Mouse (Mus musculus) hindbrain, embryonic 10.5 days (tissue): ENCODE results near the gene Mettl7b. TPM values are rescaled to one million over a fixed set of nuclear protein-coding genes. Genes with fewer than 3 reads are reported as not detected.

Experiments
- DNase-seq: peaks from one replicate; pipeline ENCODE4 v3.0.0-alpha.2; 2017; ENCODE audit warnings: low spot score
- H3K27ac ChIP-seq: fragments of 300-500 bp; sonication (generic); 2 replicates; pipeline ENCODE4 v1.5.1; 2016; ENCODE audit warnings: mild to moderate bottlenecking, moderate library complexity
- H3K27me3 ChIP-seq: fragments of 300-500 bp; sonication (generic); 2 replicates; pipeline ENCODE4 v1.6.1; 2016; ENCODE audit warnings: mild to moderate bottlenecking; ENCODE audit not compliant: poor library complexity, insufficient read depth, severe bottlenecking
- H3K36me3 ChIP-seq: fragments of 300-500 bp; sonication (generic); 2 replicates; pipeline ENCODE4 v1.6.1; 2016; ENCODE audit warnings: mild to moderate bottlenecking, moderate library complexity
- H3K4me1 ChIP-seq: fragments of 300-500 bp; sonication (generic); replicated peaks from 2 replicates; pipeline ENCODE4 v1.6.1; 2016; ENCODE audit warnings: mild to moderate bottlenecking
- H3K4me3 ChIP-seq: fragments of 300-500 bp; sonication (generic); 2 replicates; pipeline ENCODE4 v1.5.1; 2016; ENCODE audit warnings: mild to moderate bottlenecking, moderate library complexity
- H3K9me3 ChIP-seq: fragments of 300-500 bp; sonication (generic); 2 replicates; pipeline ENCODE4 v1.6.1; 2016; ENCODE audit warnings: mild to moderate bottlenecking, moderate library complexity
- WGBS: fragments of 180-500 bp; shearing (Covaris S2); methylation state at CpG from one replicate; pipeline ENCODE4 v1.1.7; 2016; 5-methylcytosine and 5-hydroxymethylcytosine counted together
- polyA plus RNA-seq: library from polyadenylated mRNA; unstranded; fragments of >200 nt; fragmentation: Nextera tagmentation; extraction: Ambion mirVana; gene quantifications from 2 replicates; pipeline ENCODE4 v1.2.1, GENCODE M21; 2016

The Mettl7b gene
- polyA plus RNA-seq, 1 experiment from 2014 or later, result not detected

DNA sequence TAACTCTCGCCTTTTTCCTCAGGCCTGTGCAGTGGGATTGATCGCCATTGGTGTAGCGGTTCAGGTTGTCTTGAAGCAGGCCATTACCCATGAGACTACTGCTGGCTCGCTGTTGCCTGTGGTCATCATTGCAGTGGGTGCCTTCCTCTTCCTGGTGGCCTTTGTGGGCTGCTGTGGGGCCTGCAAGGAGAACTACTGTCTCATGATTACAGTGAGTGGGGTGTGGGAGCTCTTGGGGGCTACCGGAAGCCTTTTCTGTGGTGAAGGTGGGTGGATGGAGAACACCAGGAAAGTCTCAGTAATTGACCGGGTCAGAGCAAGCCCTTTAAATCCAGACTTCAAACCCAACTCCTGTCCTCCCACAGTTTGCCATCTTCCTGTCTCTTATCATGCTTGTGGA, 49.4 kb downstream of the Mettl7b start:
- WGBS, result 93% methylated on average over 6 of the region's 6 CpGs
- Histone ChIP-seq H3K4me3 (peak overlapping the region; percentile 90; the same call in 1 of the 2 replicates), H3K27me3 (peaks cover 28% of the 10 kb centered on the region), H3K27ac (no peak overlapping the region), H3K36me3 (peaks cover 41% of the 10 kb centered on the region), H3K4me1 (peaks cover 49% of the 10 kb centered on the region), H3K9me3 (no peaks in the 10 kb centered on the region)
- DNase-seq, result no peak

DNA sequence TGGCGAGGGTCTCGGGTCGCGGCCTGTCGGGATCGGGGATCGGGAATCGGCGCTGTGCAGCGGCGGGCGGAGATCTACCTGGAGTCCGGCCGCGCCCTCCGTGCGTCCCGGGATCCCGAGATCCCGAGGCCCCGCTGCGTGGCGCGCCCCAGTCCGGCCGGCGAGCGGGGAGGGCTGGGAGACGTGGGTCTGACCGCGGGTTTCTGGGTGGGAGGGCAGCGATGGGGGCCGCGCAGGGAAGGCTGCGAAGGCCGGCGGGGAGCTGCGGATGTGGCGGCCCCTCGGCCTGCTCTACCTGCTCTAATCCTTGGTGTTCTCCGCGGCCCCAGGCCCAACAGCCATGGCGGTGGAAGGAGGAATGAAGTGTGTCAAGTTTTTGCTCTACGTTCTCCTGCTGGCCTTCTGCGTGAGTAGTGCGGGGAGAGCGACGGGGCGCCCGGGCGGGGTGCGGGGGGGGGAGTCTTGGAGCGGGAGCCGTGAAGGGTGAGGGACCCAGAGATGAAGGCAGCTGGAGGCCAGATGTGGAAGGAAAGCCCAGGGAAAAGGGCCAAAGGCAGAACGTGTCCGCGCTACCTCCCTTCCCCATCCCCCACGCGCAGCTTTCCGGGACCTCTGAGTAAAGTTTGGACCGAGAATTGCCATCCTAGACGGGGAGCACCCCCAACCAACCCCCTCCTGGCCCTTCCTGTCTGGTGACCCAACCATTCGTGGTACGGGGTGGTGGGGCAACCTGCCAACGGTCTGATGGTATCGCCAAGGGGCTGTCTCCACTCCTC, 50.5 kb downstream of the Mettl7b start:
- 3% methylated on average over 66 of the region's 66 CpGs for WGBS

DNA sequence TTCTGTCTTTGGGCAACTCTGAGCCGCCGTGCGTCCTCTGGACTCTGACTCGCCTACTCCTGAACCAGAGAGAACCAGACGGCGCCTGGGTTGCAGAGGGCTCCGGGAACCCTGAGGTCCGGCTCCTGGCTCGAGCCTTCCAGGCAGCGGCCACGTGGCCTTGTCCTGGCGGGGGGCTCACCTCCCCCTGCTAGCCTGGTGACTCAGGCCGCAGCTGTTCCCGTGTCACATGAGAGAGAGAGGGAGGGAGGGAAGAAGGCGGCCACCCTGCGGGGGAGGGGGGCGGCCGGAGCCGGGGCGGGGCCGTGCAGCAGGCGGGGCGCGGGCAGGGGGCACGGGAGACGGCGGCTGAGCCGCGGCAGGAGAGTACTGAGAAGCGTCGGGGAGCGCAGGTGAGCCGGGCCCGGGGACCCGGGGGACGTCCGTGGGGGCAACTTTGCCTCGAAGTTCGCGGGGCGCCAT, 51.2 kb downstream of the Mettl7b start:
- peak; percentile 89 for DNase-seq
- under 1% methylated on average over 40 of the region's 41 CpGs for WGBS
- H3K27me3 ChIP-seq, result peaks cover 28% of the 10 kb centered on the region
- H3K4me1 ChIP-seq, result peaks cover 49% of the 10 kb centered on the region
- H3K36me3 ChIP-seq, result peaks cover 24% of the 10 kb centered on the region
- peak overlapping the region; percentile 94 for H3K27ac ChIP-seq
- no peaks in the 10 kb centered on the region for H3K9me3 ChIP-seq
- H3K4me3 ChIP-seq, result peak overlapping the region; percentile 90

More for the DNA sequence above, 50.5 kb downstream of the Mettl7b start:
- H3K27ac ChIP-seq, result peak overlapping the region; percentile 94
- no peaks in the 10 kb centered on the region for H3K9me3 ChIP-seq
- peak overlapping the region; percentile 90 for H3K4me3 ChIP-seq
- H3K27me3 ChIP-seq, result peaks cover 28% of the 10 kb centered on the region
- peak; percentile 59 for DNase-seq
- peaks cover 30% of the 10 kb centered on the region for H3K36me3 ChIP-seq
- peaks cover 49% of the 10 kb centered on the region for H3K4me1 ChIP-seq

DNA sequence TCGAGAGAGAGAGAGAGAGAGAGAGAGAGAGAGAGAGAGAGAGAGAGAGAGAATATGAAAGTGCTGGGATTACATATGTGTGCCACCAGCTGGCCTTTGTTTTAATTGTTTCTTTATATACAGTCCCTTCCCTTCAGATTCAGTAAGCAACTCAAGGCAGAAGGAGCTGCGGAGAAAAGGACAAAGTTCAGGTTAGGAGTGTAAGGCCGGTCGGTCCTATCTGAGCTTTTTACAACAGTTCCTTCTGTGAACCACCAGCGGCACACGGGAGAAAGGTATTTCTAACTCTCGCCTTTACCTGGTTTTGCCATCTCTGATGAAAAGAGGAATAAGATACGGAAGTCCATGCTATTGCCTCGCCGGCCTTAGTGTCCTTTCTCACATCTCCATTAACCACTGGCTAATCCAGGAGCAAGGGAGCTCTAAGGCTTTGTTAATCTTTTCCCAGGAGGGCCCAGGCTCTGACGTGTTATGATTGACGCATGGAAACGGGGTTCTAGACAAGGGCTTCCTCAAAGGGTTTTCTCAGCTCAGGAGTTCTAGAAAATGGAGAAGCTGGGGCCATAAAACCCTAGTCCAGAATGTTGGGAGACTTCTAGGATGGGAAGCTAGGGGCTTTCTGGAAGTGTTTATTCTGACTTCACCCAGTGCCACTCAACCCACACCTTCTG, 51.9 kb downstream of the Mettl7b start:
- Histone ChIP-seq H3K27me3 (peaks cover 28% of the 10 kb centered on the region), H3K4me3 (peak overlapping the region; percentile 90), H3K9me3 (no peaks in the 10 kb centered on the region), H3K27ac (peak overlapping the region; percentile 94), H3K4me1 (peaks cover 47% of the 10 kb centered on the region), H3K36me3 (peaks cover 17% of the 10 kb centered on the region)
- WGBS, result 60% methylated on average over 13 of the region's 13 CpGs
- no peak for DNase-seq

Other genes with a start within 250 kb of the Mettl7b start
- 4.1 and 4.4 TPM in 2 replicates for gene Dgka, start 216.1 kb downstream of the Mettl7b start, polyA plus RNA-seq
- gene Pym1, start 213.1 kb downstream of the Mettl7b start, polyA plus RNA-seq, result 54.7 and 62.2 TPM in 2 replicates
- gene Mmp19, start 170.1 kb downstream of the Mettl7b start, polyA plus RNA-seq, result 0.36 and 0.39 TPM in 2 replicates
- 50.4 and 56.0 TPM in 2 replicates for gene Dnajc14, start 156.9 kb downstream of the Mettl7b start, polyA plus RNA-seq
- 19.1 and 23.3 TPM in 2 replicates for gene Tmem198b, start 156.6 kb downstream of the Mettl7b start, polyA plus RNA-seq
- 251 and 263 TPM in 2 replicates for gene Sarnp, start 143.7 kb downstream of the Mettl7b start, polyA plus RNA-seq
- 74.1 and 97.0 TPM in 2 replicates for gene Ormdl2, start 139.3 kb downstream of the Mettl7b start, polyA plus RNA-seq
- 8.9 and 11.1 TPM in 2 replicates for gene Gdf11, start 69.3 kb downstream of the Mettl7b start, polyA plus RNA-seq
- gene Cd63, start 60.0 kb downstream of the Mettl7b start, polyA plus RNA-seq, result 240 and 253 TPM in 2 replicates
- 15.8 and 18.7 TPM in 2 replicates for gene Rdh5, start 38.1 kb downstream of the Mettl7b start, polyA plus RNA-seq
- gene Bloc1s1, start 37.0 kb downstream of the Mettl7b start, polyA plus RNA-seq, result 229 and 285 TPM in 2 replicates
- 3.7 and 4.0 TPM in 2 replicates for gene Itga7, start 27.2 kb downstream of the Mettl7b start, polyA plus RNA-seq
- 0.06 TPM in 1 of 2 replicates, not detected in the other for gene Olfr9, start 28.4 kb upstream of the Mettl7b start, polyA plus RNA-seq
- gene Olfr763, start 49.8 kb upstream of the Mettl7b start, polyA plus RNA-seq, result not detected in 2 replicates
- not detected in 2 replicates for gene Olfr764-ps1, start 78.9 kb upstream of the Mettl7b start, polyA plus RNA-seq
- not detected in 2 replicates for gene Olfr765, start 89.0 kb upstream of the Mettl7b start, polyA plus RNA-seq
- not detected in 2 replicates for gene Olfr766-ps1, start 108.0 kb upstream of the Mettl7b start, polyA plus RNA-seq
- gene Olfr767, start 121.9 kb upstream of the Mettl7b start, polyA plus RNA-seq, result not detected in 2 replicates
- not detected in 2 replicates for gene Olfr768, start 138.4 kb upstream of the Mettl7b start, polyA plus RNA-seq
- gene Olfr769, start 156.9 kb upstream of the Mettl7b start, polyA plus RNA-seq, result not detected in 2 replicates
- not detected in 2 replicates for gene Olfr770, start 178.0 kb upstream of the Mettl7b start, polyA plus RNA-seq
- not detected in 2 replicates for gene Olfr771, start 203.8 kb upstream of the Mettl7b start, polyA plus RNA-seq
- gene Olfr772, start 216.9 kb upstream of the Mettl7b start, polyA plus RNA-seq, result not detected in 2 replicates
- gene Olfr773, start 226.4 kb upstream of the Mettl7b start, polyA plus RNA-seq, result not detected in 2 replicates